Mouse (Mus musculus): ENCODE measurements around the gene Scin. TPM values are rescaled to one million over a fixed set of nuclear protein-coding genes. Genes with fewer than 3 reads are reported as not detected.

Scin gene
- total RNA-seq, 2 experiments from 2014 or later, result 0.94 to 1.2 TPM

DNA sequence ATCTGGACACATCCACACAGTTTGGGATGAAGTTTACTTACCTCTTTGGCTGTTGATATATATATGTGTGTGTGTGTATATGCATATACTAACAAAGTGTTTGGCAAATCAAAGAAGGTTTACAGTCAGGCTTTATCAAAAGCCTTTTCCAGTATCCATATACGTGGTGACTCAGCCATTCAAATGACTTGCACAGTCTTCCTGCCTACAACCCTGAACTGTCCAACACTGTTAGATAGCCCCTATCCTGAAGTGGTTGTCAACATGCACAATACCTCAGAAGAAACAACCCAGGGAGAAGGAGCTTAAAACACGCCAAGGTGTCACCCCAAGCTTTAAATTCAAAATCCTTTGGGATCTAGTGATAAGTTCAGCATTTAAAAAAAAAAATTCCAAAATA lies 20.4 kb downstream of the Scin start:
- no peak for DNase-seq (ENCODE audit: low spot score)
- intact Hi-C loops (cut with DNase I), result no loop called here

DNA sequence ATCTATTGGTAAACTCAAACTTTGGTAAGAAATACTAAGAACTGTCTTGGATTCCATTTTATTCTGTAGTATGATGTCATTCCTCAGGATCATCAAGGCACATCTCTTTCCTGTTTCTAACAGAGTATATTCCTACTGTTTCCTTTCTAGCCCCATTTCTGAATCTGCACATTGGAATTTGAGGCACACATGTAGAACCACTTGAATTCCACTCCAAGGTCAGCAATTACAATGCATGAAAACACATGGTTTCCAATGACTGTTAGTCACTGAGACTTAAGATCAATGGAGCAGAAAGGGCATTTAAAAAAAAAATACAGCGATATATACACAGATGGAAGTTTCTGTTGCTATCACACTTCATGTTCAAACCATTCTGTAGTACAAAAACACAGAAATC lies 24.8 kb downstream of the Scin start:
- intact Hi-C loops (cut with DNase I), result no loop called here
- no peak for DNase-seq (ENCODE audit: low spot score)

DNA sequence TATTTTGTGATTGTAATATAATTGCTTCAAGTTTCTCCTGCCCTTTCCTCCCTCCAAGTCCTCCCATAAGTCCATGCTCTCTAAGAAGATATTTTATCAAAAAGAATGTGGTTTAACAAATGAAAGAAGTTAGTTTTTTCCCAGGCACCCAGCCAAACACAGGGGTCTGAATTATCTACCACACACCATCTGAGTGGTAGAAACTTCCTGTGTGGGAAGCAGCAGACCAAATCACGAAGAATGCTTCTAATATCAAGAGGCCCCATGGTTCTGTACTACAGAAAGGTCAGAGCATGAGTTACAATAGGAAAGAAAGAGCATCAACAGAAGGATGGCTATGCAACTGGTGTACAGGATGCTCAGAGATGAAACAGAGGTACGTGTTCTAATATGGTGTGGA lies 25.9 kb downstream of the Scin start:
- DNase-seq (ENCODE audit: low spot score), result no peak

DNA sequence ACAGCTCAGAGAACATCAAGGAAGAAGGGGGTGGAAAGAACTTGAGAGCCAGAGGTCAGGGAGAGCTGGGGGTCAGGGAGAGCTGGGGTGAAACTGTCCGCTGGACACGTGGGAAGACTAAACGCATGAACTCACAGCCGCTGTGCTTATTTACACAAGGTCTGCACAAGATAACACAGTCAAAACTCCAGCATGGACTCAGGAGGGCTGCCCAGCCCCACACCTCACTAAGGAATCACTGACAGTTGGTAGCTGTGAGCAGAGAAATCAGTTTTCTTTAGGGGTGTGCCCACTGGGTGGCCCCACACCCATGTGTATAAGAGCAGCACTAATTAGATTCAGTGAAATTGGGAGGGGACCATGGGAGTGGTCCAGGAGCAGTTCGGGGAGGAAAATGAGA lies 27.2 kb downstream of the Scin start:
- DNase-seq (ENCODE audit: low spot score), result no peak
- intact Hi-C loops (cut with DNase I), result no loop called here

More for the DNA sequence above, 25.9 kb downstream of the Scin start:
- intact Hi-C loops (cut with DNase I), result no loop called here

DNA sequence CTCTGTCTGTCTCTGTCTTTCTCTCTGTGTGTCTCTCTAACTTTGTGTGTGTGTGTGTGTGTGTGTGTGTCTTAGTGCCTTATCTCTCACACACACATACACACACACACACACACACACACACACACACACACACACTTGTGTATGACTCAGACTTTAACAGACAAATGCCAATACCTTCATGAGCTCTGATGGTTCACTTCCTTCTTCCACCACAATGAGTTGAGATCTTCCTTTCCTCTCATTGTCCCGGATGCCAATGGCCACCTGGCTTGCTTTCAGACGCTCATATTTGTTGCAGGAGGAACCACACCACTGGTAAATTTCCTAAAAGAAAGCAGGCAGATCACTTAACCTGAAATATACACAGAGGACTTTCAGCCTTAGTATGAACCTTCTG lies 29.3 kb downstream of the Scin start:
- no peak for DNase-seq (ENCODE audit: low spot score)
- intact Hi-C loops (cut with DNase I), result no loop called here

DNA sequence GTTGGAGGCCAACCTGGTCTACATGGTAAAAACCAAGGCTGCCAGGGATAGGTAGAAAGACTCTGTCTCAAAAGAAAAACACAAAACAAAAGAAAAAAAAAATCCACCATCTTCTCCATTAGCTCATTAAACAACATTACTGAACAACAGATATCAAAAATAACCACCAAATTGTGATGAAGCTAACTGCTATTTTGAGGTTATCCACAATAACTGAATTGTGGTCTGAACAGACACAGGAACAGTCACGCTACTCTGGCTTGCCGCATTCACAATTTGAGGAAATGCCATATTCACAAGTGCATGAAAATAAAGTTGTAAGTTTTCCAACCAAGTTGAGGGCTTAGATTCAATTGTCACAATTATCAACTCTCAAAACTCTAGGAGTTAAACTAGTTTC lies 31.7 kb downstream of the Scin start:
- DNase-seq (ENCODE audit: low spot score), result no peak
- intact Hi-C loops (cut with DNase I), result no loop called here

DNA sequence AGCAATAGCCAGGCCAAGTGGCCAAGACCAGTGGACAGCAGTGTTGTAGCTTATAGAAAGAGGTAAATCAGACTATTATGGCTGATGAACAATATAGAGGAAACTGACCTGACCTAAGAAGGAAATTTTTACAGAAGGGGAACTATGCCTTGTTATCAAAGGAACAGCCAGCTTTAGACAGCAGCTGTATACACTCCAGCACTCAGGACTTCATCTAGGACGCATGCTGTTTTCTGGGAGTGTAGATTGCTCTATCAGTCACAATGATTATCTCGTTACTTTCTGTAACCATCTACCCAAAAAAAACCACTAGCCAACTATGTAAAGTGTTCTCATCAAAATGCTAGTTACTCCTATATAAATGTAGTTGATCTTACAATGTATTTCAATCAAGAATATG lies 34.6 kb downstream of the Scin start:
- intact Hi-C loops (cut with DNase I), result no loop called here

DNA sequence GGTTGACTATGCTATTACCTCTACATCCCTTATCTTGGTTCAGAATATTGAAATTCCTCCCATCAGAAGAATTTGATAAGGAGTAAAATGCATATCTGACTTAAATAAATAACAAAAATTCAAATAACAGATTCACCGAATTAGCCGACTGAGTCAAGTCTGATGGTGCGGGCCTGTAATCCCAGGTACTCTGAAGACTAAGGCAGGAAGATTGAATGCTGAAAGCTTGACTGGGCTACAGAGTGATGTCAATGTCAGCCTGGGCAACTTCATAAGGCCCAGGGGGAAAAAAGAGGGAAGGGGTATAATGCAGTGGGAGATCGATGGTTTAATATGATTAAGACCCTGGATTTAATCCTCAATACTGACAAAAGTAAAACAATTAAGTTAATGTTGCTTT lies 36.6 kb downstream of the Scin start:
- intact Hi-C loops (cut with DNase I), result no loop called here
- DNase-seq (ENCODE audit: low spot score), result no peak

More for the DNA sequence above, 34.6 kb downstream of the Scin start:
- no peak for DNase-seq (ENCODE audit: low spot score)

DNA sequence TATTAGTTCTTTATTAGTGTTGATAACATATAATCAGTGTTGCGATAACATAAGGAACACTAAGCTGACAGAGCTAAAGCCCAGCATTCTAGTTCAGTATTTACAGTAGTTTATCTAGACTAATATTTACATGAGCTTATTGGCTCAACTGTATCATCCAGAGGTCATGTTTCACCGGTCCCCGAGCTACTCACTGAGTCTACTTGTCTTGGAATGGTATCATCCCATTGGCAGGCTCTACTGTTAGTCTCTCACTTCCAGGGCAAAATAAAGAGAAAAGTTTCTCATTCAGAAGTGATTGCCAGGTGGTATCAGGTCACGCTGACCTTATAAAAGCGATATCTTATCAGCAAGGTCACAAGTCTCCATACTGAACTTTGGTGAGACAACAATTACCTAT lies 37.0 kb downstream of the Scin start:
- no peak for DNase-seq (ENCODE audit: low spot score)
- intact Hi-C loops (cut with DNase I), result no loop called here

DNA sequence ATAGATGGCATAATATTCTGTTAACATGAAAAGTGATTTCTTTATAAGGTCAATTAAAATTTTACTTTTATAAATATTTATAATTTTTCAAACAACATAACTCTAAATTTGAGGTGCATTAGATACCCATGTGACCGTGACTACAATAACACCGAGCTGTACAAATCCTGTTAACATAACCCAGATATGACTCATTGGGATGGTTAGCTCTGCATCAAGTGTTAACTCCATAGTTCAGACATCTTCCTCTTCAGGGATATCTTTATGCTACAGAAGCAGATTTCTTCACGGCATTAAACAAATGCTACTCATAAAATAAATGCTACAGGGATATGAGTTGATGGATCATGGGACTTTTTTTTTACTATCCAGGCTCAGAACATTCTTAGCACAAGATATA lies 37.6 kb downstream of the Scin start:
- no peak for DNase-seq (ENCODE audit: low spot score)
- intact Hi-C loops (cut with DNase I), result no loop called here

DNA sequence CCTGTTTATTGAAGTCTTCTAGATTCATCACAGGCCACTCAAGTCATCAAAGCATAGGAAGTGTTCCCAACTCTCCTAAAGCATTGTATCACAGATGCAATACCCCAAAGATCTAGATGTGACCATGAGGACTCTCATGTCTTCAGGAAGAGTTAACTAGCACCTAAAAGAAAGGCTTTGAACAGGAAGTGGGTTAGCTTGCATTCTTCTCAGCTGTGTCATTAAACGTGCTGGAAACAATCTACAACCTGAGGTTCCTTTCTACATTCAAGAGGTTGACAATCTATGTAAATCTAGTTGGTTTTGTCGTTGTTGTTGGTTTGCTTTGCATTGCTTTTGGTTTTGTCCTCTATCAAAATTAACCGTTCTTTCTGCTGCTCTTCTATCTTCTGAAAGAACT lies 44.0 kb downstream of the Scin start:
- no peak for DNase-seq (ENCODE audit: low spot score)
- intact Hi-C loops (cut with DNase I), result no loop called here

DNA sequence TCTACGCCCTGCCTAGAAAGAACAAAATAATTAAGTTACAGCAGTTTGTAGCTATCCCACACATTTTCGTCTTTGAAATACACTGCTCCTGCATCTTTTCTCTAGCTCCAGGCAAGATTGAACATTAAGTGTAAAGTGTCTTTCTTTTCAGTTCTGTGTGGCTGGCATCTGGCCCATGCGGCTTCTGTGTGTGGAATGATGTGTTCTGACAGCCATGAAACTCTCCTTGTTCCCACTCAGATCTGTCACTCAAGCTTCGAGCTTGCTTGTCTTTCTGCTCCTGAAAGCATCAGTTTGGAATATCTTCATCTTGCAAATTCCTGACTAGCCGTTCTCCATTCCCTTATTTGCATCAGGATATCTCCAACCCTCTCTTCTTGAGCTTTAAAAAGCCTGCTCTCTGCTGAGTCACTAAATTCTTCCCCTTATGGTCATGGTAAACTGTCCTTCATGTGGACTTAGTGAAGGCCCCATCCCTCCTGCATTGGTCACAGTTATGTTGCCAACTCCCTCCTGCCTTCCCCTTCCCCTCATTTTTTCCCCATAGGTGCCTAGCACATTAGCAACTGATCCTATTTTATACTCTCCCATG lies 48.2 kb downstream of the Scin start:
- intact Hi-C loops (cut with DNase I), result no loop called here

DNA sequence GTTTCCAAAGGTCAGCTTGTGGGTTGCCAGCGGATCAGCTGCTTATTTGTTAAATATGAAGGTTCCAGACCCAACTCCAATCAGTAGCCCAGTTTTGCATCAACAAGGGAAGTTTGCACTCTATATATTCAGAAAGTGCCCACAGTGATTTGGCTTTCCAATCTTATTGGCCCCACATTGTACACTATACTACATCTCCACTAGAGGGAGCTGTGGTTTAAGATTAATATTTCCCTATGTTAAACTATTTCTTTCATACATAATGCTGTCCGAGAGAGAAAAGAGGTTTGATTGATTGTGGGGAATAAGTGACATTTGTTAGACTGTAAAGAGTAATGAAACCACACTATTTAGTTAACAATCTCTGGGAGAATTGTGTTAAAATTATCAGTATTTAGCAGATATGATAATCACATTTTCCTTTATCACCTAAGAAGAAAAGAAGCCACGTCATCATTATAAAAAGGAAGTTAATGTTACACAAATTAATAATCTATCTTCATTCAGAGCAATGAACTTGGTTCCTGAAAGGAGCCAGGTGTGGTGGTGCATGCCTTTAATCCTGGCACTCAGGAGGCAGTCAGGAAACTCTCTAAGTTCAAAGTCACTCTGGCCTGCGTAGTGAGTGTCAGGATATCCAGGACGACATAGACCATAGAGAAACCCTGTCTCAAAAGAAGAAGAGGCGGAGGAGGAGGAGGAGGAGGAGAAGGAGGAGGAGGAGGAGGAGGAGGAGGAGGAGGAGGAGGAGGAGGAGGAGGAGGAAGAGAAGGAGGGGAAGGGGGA lies 51.4 kb downstream of the Scin start:
- intact Hi-C loops (cut with DNase I), result loop anchor here (1.0 kb wide), 1 partner anchor 82 kb away; no protein-coding TSS in a partner anchor
- DNase-seq (ENCODE audit: low spot score), result no peak

More for the DNA sequence above, 48.2 kb downstream of the Scin start:
- no peak for DNase-seq (ENCODE audit: low spot score)

DNA sequence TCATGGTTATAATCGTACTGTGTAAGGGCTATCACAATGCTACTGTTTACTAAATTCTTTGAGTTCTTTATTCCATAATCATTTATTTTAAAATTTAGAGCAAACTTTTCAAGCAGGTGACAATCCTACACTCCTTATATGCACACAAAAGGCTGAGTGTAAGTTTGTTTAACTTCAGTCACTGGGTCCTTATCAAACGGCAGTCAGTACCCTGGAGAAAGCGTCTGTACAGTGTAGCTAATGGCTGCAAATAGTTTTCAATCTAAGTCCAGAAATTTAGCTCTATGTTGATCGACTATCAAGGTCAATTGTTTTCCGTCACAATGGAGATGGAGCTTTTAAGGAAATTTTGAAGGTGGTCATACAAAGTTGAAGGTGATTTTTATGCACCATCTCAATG lies 52.0 kb downstream of the Scin start:
- intact Hi-C loops (cut with DNase I), result loop anchor here (1.0 kb wide), 1 partner anchor 82 kb away; no protein-coding TSS in a partner anchor
- DNase-seq (ENCODE audit: low spot score), result no peak

DNA sequence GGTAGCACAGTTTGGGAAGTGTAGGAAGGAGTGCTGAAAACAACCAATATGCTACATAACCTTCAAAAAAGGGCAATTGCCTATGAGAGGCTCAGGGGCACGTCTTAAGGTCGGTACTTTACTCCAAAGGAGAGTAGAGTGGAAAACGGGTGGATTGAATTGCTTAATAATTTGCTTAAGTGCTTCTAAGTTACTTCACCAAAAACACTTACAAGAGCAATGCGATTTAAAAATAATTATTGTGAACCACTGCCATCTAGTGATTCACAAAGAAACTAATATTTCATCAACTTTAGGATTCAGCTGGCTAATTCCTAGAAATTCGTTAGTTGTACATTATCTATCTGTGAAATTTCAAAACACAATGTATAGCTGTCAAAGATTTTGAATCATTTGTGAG lies 60.4 kb downstream of the Scin start:
- intact Hi-C loops (cut with DNase I), result loop anchor here (2.0 kb wide), 1 partner anchor 563 kb away; no protein-coding TSS in a partner anchor
- no peak for DNase-seq (ENCODE audit: low spot score)

DNA sequence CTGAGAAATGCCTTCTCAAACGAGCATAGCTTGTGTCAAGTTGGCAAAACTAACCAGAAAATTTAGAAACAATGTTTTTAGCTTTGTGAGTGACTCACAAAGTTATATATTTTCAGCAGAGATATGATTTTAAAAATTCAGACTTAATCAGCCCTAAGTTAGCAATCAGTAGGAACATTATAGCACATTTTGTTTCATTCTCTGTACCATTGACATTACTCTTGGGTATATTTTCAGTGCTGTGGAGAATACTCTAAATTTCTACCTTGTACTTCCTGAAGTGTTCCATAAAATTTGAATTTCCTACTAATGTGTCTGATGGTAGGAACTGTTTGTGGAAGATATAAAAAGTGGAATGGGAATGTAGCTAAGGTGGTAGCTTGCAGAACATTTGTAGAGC lies 87.0 kb downstream of the Scin start:
- no peak for DNase-seq (ENCODE audit: low spot score)
- intact Hi-C loops (cut with DNase I), result no loop called here

DNA sequence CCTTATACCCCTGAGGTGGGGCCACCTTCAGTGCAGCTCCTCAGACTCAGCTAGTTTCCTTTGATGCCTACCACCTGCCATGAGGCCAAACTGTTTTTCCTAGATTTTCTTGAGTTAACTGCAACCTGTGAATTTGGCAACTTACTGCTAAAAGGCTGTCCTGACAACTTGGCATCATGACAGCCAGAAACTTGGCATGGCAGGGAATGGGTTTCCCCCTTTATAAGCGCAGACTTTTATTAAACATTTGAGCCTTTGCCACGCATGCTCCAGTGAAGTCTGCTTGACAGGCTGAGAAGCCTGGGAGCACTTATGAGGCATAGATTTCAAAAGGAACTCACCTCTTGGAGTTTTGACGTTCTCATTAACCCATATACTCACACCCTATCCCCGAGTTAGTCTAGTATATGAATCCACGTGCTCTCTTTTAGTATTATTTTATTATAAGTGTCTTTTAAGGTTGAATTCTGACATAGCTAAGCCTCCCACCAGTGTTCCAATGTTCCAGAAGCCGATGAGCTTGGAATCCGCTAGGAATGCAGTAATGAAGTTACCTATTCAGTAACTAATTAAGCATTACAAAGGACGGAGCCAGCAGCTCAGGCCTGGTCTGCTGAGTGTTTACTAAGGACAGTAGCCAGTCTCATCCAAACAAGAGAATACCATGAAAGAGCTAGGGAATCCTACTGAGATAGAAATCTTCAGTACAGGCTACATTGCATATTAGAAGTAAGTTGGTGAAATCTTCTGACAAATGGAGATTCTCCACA lies 90.0 kb downstream of the Scin start:
- intact Hi-C loops (cut with DNase I), result no loop called here
- no peak for DNase-seq (ENCODE audit: low spot score)

DNA sequence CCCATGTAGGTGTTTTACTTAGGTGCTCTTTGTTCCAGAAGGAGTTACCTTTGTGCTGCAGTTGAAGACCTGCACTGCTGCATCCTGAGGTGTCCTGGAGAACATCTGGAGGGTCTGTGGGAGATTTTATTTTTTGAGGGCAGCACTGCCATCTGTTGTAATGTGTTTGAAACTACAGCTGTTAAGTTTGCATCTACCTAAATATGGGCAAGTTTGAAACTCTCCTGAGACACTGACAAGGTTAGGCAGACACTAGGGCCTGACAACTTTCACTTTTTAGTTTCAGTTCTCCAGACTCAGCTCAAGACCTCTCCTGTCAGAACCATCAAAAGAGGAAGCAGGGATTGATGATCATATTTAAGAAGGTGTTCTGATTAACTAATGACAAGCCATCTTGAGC lies 94.0 kb downstream of the Scin start:
- intact Hi-C loops (cut with DNase I), result loop anchor here (1.0 kb wide), 2 partner anchors 375 to 530 kb away; no protein-coding TSS in a partner anchor
- DNase-seq (ENCODE audit: low spot score), result no peak

DNA sequence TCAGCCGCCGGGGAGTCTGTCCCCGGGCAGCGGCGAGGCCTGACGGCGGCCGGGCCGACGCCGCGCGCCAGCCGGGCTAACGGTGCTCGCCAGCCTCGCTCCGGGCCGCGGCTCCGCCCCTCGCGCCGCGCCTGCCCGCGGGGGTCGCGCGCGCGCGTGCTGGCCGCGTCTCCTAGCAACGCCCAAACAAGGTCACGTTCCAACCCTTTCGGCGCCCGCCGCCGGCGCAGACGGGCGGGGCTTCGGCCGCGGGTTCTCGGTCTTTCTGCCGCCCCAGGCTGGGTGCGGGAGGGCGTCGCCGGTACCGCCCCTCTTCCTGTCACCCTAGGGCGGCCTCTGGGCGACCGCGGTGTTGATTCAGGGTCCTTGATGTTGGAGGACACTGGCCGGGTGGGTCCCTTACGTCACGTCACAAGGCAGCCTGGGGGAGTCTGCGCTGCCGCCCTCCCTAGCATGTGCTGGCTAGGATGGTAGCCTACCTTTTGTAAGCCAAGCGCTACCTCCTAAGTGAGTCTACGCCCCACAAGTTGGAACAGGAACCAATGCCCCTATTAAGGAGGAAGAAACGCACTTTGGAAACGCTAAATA lies 96.1 kb downstream of the Scin start, which contains the start of gene Arl4a:
Arl4a (minus strand) TSS at position 150 of the 588 bp plus-strand sequence.
- peak; percentile 82 for DNase-seq (ENCODE audit: low spot score)
- intact Hi-C loops (cut with DNase I), result loop anchor here (2.0 to 10.0 kb wide), 3 partner anchors 19 to 203 kb away; no protein-coding TSS in a partner anchor

DNA sequence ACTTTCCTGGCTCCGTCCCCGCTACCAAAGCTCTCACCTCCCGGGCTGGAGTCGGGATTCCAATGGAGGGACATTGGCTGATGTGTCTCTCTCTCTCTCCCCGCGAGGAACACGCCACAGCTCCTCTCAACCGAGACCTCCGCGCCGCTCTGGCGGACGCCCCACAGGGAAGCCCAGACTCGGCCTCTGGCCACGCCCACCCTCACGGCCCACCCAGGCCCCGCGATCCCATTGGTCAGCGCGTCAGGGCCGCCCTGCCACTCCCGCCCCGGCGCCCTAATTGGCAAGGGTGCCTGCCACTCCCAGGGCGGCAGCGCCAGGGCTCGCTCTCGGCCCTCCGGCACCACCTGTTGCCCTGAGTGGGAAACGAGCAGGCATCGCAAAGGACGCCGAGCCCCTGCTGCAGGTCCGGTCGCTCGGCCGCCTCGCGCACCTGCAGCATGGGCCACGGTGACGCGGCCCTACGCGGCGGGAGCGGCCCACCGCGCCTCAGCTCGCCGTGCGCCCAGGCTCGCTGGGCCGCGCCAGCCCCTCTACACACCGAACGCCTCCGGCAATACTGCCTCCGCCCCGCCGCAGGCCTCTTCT lies 96.7 kb downstream of the Scin start:
- peak; percentile 98 for DNase-seq (ENCODE audit: low spot score)
- intact Hi-C loops (cut with DNase I), result loop anchor here (2.0 to 10.0 kb wide), 3 partner anchors 19 to 203 kb away; no protein-coding TSS in a partner anchor
